Mouse (Mus musculus) neutrophil, adult 5-6 weeks (primary cell): ENCODE measurements around the gene Nufip1. TPM values are rescaled to one million over a fixed set of nuclear protein-coding genes. Genes with fewer than 3 reads are reported as not detected.
"Not testable (repeated sequence)": the region's sequence is repeated elsewhere in the genome, so short reads cannot be mapped to it uniquely, and the experiment has no call there.

Source experiments
- ATAC-seq: fragments of 151-379, 151-347 bp; 2 replicates; pipeline ENCODE4 v1.8.0; 2017; ENCODE audit warnings: mild to moderate bottlenecking, moderate TSS enrichment; ENCODE audit not compliant: insufficient number of reproducible peaks, poor library complexity, low FRiP score, severe bottlenecking; ENCODE audit errors: extremely low read depth
- total RNA-seq: library from RNA; stranded (forward); fragments of 200-1000 nt; gene quantifications from 2 replicates; pipeline ENCODE4 v1.2.3, GENCODE M21; 2017

Nufip1 gene
- total RNA-seq, 1 experiment from 2014 or later, result 8.5 TPM

DNA sequence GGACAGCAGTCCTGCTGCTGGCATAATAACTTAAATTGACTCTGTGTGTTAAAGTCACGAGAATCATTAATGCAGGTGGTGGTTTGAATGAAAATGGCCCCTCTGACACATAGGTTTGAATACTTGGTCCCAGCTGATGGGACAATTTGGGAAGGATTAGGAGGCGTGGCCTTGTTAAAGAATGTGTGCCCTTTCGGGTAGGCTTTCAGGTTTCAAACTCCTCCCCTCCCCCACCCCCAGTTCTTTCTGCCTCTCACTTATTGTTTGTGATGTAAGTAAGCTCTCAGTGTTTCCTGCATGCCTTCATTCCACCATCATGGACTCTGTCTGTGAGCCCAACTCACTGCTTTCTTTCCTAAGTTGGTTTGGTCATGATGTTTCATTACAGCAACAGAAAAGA, 16.6 kb downstream of the Nufip1 start:
- ATAC-seq, result no peak

DNA sequence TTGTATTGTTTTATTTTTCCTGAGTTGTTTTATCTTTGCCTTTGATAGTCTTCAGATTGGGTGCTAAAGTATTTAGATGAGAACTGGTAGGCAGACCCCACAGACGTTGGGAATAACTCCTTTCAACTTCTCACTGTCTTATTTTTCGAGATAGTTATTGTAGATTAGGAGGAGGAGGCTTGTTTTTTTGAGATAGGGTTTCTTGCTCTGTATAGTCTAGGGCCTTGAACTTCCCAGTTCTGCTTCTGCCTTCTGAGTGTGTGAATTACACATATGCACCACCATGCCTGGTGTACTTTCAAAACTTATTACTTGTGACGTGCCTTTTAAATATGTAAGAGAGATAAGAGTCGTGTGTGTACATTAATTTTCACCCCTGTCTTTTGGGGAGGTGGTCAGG, 17.5 kb downstream of the Nufip1 start:
- no peak for ATAC-seq

DNA sequence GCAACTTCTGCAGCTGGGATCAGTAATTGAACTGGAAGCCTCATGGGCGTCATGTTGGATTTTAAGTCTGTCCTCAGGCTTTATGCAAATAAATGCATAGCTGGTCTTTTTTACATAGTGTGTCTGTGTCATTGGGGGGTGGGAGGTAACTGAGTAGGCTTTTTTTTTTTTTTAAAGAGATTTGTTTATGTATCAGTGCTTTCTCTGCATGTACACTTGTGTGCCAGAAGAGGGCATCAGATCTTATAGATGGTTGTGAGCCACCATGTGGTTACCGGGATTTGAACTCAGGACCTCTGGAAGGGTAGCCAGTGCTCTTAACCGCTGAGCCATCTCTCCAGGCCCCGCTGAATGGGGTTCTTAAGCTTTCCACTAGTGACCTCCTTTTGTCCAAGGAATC, 24.3 kb downstream of the Nufip1 start:
- ATAC-seq, result no peak

- no peak for ATAC-seq
These were observed 34.6 kb downstream of the Nufip1 start for GRCm38 (mm10) chr14:76145248-76145647.

GRCm38 (mm10) chr14:76145868-76146267, 35.2 kb downstream of the Nufip1 start:
- ATAC-seq, result no peak

GRCm38 (mm10) chr14:76147061-76147460, 36.4 kb downstream of the Nufip1 start:
- no peak for ATAC-seq

- no peak for ATAC-seq
These were observed 37.6 kb downstream of the Nufip1 start for GRCm38 (mm10) chr14:76148294-76148693.

DNA sequence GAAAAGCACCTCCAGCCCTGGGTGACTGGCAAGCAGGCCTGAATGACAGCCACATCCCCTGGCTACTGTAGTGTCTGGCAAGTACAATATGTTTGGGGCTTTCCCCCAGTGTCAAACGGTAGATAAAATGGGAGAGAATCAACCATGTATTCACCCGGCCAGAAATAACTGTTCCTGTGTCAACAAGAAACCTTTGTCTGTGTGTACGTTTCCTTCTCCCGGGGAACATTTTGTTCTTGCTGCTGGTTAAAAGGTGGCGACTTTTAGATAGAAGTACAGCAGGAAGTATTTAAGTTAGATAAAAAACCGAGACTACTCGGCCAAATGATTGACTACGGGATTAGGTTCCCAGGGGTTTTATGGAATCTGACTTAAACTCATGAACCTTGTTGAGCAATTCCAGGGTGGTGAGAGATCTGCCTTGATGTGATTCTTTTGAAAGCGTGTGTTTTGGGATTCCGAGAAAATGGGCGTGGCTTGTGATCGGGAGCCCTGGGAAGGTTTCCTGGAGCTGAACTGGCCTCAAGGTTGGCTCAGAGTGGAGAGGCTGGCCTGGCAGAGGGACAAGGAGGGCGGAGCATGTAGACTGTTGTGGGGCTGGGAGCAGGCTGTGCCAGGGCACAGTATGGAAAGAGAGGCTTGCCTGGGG, 39.0 kb downstream of the Nufip1 start:
- no peak for ATAC-seq

GRCm38 (mm10) chr14:76150499-76150898, 39.8 kb downstream of the Nufip1 start:
- no peak for ATAC-seq

- ATAC-seq, result no peak
These were observed 40.3 kb downstream of the Nufip1 start for GRCm38 (mm10) chr14:76151011-76151410.

DNA sequence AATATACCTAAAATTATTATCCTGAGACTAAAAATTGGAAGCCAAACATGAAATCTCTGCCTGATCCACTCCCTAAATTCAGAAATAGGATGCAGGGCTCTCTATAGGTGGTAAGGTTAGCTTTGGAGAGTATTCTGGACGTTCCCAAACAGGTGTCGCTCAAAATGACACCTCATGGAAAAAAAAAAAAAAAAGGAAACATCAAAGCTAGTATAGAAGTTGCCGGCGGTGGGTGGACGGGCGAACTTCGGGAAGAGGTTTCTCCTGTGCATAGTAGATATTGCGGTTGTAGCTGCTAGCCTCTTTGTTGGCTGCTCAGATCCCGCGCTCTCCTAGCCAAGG, 41.1 kb downstream of the Nufip1 start:
- no peak for ATAC-seq

GRCm38 (mm10) chr14:76152162-76153002, 41.7 kb downstream of the Nufip1 start:
- peak; percentile 82 for ATAC-seq

DNA sequence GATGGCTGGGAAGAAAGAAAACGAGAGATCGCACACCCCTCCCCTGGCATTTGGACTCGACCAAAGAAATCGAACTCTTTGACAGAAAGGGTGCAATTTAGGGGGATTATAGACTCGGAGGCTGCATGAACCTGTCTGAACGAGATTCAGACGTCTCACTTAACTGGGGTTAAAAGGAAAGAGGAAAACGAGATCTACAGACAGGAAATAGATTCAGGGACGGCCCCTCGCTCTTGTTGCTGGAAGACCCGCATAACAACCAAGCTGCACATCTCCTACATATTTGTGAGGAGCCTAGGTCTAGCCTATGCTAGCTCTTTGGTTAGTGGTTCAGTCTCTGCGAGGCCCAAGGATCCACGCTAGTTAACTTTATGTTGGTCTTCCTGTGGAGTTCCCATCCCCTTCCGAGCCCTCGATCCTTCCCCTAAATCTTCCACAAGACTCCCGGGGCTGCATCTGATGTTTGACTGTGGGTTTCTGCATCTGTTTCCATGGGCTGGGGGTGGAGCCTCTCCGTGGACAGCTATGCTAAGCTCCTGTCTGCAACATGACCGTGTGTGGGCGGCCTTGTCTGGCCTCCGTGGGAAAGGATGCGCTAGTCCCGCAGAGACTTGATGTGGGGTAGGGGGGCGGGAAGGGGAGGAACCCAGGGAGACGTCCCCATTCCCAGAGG, 42.4 kb downstream of the Nufip1 start:
- ATAC-seq, result no peak

DNA sequence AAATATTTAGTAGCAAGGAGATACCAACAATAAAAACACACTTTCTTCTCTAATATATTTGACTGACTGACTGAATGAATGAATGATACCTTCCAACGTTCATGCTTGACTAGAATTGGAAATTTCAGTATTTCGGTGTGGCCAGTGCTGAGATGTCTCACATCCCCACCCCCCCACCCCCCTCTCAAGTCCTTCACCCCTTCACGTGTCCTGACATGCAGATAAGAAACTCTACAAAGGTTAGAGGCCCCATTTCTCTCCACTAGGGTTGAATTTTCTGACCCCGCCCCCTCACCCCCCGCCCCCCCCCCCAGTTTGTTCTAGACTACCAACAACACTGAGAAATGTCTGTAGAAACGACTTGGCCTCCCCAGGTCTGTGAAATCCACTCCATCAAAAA, 43.1 kb downstream of the Nufip1 start:
- no peak for ATAC-seq

GRCm38 (mm10) chr14:76158192-76158785, 47.6 kb downstream of the Nufip1 start:
- no peak for ATAC-seq

GRCm38 (mm10) chr14:76160580-76160979, 49.9 kb downstream of the Nufip1 start:
- ATAC-seq, result not testable (repeated sequence)

DNA sequence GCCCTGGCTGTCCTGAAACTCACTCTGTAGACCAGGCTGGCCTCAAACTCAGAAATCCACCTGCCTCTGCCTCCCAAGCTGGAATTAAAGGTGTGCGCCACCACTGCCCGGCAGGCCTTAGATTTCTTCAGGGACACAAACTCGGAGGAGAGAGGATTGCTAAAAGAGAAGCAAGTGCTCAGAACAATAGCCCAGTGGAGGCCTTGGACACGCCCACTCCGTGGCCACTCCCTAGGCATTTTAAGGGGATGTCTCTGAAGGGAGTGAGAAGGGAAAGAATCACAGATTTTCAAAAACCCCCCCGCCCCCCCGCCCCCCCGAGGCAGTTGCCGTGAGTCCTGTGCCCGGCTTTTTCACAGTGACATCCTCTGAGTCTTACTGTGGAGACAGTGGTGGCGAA, 53.5 kb downstream of the Nufip1 start:
- ATAC-seq, result no peak

GRCm38 (mm10) chr14:76164904-76165755, 54.4 kb downstream of the Nufip1 start:
- no peak for ATAC-seq
